Mouse (Mus musculus) left cerebral cortex, adult 9 months (tissue): ENCODE data around the gene Rasgef1c.

ENCODE experiments used
- DNase-seq, 2 experiments: peaks; one replicate each; pipeline ENCODE4 v3.0.0; 2022; ENCODE audit warnings: low spot score in 2 of 2

The Rasgef1c gene

DNA sequence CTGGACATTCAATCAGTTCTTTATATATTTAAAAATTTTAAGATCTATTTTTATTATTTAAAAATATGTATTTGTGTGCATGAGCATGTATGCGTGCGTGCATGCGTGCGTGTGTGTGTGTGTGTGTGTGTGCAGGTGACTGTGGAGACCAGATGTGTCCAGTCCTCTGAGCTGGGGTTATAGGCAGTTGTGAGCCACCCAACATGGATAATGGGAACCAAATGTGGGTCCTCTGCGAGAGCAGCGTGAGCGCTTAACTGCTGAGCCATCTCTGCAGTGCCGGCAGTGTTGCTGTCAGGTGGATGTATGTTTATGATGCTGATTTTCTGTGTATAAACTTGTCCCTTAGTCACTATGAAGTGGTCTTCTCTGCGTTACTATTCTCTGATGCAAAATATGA is 21.9 kb downstream of the Rasgef1c start:
- DNase-seq: no peak

GRCm38 (mm10) chr11:49926183-49926582 is 24.5 kb downstream of the Rasgef1c start:
- DNase-seq: no peak

GRCm38 (mm10) chr11:49927169-49927568 is 25.5 kb downstream of the Rasgef1c start:
- peak in 1 of 2 experiments; percentile 48 for DNase-seq

GRCm38 (mm10) chr11:49927670-49928069 is 26.0 kb downstream of the Rasgef1c start:
- DNase-seq: no peak

DNA sequence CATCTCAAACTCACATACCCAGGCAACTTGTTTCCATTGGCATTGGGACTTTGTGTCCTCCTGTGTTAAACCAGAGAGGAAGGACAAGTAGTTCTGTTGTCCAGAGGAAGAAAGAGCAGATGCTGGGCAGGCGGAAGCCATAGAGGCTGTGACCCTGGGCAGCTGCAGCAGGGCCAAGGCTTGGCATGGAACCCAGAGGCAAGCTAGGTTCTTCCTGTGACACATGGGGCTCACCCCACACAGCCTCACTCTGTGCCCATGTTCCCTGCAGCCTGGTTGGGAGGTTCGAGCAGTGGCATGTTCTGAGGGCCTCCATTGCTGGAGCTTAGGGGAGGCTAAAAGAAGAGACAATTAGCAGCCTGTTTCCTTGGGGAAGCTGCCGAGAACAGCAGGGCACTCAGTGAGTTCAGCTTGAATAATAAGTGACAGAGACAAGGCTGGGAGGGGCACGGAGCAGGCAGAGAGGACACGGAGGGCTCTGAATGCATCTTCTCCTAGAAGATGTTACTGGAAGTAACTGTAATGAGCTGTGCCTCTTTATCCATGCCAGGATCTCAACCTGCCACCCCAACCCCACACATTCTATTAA is 29.5 kb downstream of the Rasgef1c start:
- DNase-seq: no peak

DNA sequence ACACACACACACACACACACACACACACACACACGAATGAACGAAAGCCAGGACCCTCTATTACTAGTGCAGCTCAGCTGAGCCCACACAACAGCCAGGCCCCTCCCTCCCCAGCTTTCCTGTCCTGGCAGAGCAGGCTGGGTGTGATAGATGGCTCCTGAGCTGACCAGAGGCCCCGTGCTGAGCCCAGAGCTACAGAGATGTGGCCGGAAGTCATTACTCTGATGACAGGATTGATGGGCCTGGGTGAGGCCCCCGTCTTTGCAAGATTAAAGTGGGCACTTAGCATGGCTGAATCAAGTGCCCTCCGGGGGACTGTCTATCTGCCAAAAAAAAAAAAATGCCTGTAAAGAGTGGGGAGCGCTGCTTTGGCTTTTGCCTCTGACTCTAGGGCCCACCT is 30.2 kb downstream of the Rasgef1c start:
- no peak for DNase-seq

DNA sequence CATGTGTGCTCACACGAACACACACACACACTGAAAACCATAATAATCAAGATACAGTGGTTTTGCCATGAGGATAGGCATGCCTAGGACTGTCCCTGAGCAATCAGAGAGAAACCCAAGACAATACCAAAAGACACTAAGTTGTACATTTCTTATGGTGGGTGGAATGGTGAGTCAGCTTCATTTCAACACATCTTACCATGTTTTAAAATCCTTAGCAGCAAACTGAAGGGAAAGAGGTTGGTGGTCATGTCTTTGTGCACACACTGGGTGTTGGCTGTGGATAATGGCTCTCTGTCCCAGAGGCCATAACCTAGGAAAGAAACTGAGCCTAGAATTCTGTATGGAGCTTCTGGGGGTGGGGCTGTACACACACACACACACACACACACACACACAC is 32.2 kb downstream of the Rasgef1c start:
- DNase-seq: no peak

DNA sequence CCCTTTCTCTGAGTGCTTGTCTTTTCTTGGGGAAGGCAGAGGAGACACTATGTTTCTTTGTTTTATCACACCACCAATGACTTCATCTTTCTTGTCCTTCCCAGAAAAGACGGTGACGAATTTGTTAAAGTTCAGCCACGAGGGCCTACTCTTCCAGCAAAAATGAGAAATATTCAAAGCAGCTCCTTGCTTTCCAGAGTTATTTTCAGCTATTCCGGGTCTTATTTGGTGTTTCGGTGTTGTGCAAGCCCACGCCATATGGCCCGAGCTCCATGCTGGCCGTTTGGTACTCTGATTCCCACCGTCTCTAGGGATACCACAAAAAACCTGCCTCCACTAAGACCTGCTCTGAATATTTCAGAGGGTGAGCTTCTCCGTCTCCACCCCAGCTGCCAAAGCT is 32.7 kb downstream of the Rasgef1c start:
- DNase-seq: peak in 1 of 2 experiments; percentile 67

DNA sequence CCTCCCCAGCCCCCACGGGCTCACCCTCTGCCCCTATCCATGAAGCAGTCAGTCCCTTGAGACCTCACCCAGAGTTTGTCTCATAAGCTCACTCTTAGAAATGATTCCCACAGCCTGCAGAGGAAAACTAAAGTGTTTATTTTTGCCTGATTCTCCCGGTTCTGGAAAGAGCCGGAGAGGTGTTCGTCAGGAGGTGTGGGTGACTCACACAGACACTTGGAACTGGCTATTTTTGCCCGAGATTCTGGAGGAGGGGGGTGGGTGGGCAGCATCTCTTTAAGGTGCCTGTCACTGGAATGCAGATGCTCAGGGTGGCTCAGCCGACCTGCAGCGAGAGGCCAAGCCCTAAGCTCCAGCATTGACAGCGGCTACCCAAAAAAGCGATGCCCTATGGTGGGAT is 34.8 kb downstream of the Rasgef1c start:
- peak in 1 of 2 experiments; percentile 64 for DNase-seq

DNA sequence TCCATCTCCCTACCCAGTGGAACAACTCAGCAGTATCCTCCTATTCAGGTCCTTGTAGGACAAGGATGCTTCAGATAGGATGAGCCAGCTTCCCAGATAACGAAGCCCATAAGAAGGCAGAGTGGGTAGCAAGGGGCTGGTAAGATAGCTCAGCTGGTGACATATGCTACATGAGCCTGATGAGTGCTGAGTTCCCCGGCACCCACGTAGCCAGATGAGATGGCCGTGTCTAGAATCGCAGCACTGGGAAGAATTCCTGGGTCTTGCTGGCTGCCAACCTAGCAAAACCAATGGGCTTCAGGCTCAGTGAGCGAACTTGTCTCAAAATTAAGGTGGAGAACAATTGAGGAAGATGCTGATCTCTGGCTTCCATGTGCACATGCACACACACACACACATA is 36.1 kb downstream of the Rasgef1c start:
- no peak for DNase-seq

DNA sequence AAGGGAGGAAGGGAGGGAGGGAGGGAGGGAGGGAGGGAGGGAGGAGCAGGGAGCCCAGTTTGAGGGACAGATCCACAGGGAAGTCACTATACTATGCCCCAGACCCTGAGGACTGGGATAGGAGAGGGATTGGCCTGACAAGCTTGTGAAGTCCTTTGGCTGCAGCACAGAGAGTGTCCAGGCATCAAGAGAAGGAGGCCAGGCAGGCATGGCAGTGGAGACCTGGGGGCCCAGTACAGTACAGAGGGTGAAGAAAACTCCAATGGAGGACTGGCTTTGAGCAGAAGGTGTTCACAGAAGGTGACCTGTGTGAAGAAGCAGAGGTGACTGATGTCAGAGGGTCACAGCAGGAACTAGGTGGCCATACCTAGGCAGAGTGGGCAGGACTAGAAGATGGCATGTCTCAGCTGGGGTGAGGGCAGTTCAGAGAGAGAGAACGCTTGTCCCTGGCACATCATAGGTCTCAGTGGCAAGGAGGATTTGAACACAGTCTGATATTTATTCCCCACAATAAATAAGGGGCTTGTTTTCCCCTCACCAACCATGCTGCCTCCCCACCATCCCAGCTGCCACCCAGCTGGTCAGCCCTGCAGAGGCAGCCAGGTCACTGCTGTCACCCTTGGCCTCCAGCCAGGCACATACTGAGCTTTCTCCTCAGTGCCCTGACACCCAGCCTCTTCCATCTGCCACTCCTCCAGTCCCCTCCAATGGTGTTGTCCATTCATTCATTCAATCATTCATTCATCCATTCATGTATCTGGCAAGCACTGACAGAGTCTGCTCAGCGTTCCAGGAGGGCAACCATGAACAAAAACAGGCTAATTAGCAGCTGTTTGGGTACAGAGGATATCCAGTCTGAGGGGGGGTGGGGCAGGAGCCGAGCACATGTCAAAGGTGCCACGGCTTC is 36.9 kb downstream of the Rasgef1c start:
- peak in 1 of 2 experiments; percentile 70 for DNase-seq

- no peak for DNase-seq
Observed at GRCm38 (mm10) chr11:49942841-49943240, 41.2 kb downstream of the Rasgef1c start.

DNA sequence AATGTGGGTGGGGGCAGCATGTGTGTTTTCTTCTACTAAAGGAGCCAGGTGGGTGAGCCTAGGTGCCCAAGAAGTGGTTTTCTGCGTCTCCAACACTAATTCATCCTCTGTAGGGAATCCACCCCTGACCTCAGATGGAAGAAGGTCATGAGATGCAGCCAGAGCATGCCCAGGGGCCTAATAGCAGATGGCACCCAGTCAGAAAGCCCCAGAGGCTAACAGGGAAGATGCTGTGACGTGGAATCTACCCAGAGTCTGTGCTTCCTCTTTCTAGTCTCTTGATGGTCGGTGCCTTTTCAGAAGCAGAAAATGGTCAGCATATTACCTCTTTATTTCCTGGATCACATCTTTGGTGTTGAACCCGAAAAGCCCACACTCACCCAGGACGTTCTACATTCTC is 42.3 kb downstream of the Rasgef1c start:
- no peak for DNase-seq

- no peak for DNase-seq
Observed at GRCm38 (mm10) chr11:49945726-49946125, 44.1 kb downstream of the Rasgef1c start.

GRCm38 (mm10) chr11:49949839-49950238 is 48.2 kb downstream of the Rasgef1c start:
- peak in 1 of 2 experiments; percentile 48 for DNase-seq

GRCm38 (mm10) chr11:49953616-49954015 is 52.0 kb downstream of the Rasgef1c start:
- no peak for DNase-seq

DNA sequence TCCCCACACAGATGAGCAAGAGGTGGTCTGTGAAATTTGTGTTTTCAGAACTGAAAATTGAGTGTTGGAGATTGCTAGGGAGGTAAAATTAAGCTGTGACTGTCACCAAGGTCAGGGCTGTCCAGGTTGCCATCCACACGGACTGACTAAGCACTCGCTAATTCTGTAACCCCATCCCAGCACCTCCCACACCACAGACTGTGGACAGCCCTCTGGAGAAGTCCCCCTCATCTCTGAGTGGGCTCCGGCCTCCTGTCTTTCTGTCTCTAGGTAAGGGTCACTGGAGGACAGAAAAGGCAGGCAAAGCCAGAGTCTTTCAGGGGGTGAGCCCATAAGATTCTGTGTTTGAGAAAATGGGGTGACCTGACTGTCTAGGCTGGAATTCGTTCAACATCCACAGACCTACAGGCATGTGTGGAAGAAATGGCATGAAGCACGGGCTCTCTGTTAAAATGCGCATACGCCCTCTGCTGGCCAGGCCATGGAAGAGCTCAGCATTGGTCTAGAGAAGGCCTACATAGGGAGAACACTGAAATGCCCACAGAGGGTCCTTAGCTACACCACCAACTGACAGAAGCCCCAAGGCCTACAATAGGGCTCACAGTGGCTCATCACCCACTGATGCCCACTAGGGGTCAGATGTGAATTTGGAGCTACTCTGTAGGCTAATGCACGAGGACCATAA is 54.1 kb downstream of the Rasgef1c start:
- DNase-seq: peak; percentile 52 to 83

DNA sequence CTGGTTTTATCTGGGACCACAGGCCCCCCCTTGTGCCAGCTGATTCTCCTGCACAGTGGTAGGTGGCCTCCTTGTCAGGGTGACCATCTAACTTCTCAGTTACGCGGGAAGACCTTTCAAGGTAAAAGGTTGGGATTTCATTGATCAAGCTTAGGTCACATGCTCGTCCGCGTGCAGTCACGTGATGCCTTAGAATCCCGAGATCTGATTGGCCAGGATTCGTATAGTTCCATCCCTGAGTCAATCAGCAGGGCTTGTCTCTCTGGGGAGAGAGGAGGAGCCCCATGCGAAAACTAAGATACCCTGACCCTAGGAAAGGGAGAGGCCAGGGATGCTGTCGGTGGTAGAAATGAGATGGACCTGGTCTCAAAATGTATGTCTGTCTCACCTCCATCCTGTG is 56.4 kb downstream of the Rasgef1c start:
- DNase-seq: no peak

DNA sequence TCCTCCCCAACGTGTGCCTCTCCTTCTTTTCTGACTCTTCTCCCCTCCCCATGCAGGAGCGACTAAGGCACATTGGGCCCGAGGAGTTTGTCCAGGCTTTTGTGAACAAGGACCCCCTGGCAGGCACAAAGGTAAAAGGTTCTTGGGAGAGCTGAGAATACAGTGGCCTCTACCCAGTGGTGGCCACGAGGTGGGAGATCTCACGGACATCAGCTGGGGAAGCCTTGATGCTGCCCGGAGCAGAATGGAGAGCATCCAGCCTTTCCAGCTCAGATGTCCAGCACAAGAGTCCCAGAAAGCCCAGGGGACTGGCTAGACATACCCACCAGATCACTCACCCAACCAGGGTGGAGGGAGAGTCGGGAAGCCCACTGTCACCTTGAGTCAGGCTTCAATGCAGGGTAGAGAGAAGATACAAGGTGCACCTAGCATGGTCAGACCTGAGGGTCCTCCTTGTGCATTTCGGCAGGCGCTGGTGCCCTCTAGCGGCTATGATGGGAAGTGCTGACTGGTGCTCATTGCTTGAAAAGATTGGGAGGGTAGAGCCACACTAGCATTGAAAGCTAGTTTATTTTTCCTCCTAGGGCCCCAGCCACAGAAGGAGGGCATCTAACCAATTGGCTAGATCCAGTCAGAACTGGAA is 59.6 kb downstream of the Rasgef1c start:
- DNase-seq: peak in 1 of 2 experiments; percentile 66

DNA sequence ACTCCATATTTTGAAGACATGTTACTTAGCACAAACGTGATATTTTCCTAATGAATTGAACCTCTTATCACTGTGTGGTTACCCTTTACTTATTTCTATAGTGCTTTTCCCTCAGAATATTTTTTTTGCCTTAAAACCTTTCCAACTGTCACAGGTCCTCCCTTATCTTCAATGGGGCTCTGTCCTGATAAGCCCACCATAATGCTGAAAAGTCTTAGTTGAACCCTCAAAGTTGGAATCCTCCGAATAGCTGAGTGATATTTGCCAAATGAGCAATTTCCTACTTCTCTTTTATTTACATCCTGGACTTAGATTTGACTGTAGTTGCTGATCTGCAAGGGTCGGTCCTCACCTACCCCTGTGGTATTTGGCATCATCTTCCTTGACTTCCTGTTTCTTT is 63.7 kb downstream of the Rasgef1c start:
- DNase-seq: no peak

DNA sequence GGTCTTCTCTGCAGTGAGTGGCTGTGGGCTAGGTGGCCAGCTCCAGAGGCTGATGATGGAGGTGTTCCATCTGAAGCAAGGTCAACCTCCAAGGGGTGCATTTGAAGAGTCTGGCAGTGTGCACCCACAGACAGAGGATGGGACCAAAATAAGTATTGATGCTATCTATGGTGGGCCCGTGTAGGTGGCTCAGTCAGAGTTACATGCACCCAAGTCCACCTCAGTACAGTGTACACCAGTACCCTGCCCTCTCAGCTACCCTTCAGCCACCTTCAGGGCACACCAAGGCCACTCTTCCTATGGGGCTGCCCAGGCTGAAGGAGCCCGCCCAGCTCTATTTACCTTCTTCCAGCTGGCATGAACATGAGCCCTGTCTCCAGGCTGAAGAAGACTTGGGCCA is 68.1 kb downstream of the Rasgef1c start:
- DNase-seq: no peak
